Mouse (Mus musculus) heart, postnatal 4 days (tissue): ENCODE results near the gene Nexn. TPM values are rescaled to one million over a fixed set of nuclear protein-coding genes. Genes with fewer than 3 reads are reported as not detected.
"Not testable (repeated sequence)": the region's sequence is repeated elsewhere in the genome, so short reads cannot be mapped to it uniquely, and the experiment has no call there.

Experiments
- DNase-seq: peaks from one replicate; pipeline ENCODE4 v3.0.0; 2021
- total RNA-seq, 2 experiments: library from RNA; stranded (reverse); gene quantifications; 2 replicates each; pipeline ENCODE4 v1.2.3; 2021

The Nexn gene
- total RNA-seq, 2 experiments from 2014 or later: 281 to 301 TPM

DNA sequence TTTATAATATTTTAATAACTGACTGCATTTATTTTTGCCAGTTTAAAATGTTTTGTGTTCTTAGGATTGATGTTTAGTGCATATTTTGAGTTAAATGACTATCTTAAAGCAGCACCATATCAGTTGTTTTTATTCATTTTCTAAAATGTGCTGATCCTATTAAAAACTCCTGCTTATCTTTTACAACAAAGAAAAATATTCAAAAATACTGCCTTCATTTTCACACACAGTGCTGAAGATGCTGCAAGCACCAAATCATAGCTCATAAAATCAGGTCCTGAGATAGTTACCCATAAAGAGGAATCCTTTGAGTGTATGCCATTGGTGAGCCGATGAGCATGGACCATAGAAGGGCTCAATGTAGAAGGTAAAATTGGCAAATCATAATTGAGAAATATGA is 30.9 kb downstream of the Nexn start:
- DNase-seq: no peak

DNA sequence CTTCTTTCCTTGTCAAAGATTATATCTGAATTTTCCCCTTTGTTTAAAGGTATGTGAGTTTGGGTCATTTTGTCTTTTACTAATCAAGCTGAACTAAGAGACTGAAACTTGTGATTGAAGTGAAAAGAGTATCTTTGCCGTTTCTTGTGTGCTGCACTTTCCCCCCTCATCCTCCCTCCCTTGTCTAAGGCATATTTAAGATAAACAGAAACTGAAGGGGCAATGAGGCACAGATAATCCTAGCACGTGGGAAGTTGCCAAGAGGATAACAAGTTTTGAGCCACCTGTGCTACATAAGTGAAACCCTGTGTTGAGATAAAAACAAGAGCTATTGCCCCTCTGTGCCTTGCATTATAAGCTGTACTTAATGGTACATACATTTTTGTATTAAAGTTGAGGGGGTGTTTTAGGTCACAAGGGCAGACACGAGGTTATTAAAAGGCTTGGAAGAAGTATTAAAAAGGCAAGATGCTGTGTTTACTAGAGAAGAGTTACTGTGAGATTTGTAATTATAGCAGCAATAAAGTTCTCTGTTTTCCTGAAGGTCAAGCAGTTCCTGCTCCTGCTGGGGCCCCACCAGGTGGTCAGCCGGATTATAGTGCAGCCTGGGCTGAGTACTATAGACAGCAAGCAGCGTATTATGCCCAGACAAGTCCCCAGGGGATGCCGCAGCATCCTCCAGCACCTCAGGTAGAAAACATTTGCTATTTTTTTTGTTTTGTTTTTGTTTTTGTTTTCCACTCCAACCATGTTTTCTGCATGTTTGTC is 34.6 kb downstream of the Nexn start:
- no peak for DNase-seq

GRCm38 (mm10) chr3:152229271-152229670 is 36.9 kb downstream of the Nexn start:
- no peak for DNase-seq

- no peak for DNase-seq
These were observed 37.3 kb downstream of the Nexn start for GRCm38 (mm10) chr3:152228843-152229242.

DNA sequence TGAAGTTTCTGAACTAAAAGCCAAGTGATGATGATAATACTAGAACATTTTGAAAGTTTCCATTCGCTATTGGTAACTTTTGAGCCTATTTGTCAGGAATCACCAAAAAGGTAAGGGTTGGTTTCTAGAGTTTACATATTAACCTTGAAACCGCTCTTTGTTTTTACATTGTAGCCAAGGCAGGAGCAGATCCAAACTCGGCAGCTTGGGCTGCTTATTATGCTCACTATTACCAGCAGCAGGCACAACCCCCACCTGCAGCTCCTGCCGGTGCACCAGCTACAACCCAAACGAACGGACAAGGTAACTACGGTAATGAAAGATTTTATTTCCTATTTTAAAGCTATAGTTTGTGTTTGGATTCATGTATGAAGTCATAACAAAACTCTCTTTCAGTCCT is 40.2 kb downstream of the Nexn start:
- no peak for DNase-seq

GRCm38 (mm10) chr3:152224918-152225317 is 41.2 kb downstream of the Nexn start:
- DNase-seq: no peak

DNA sequence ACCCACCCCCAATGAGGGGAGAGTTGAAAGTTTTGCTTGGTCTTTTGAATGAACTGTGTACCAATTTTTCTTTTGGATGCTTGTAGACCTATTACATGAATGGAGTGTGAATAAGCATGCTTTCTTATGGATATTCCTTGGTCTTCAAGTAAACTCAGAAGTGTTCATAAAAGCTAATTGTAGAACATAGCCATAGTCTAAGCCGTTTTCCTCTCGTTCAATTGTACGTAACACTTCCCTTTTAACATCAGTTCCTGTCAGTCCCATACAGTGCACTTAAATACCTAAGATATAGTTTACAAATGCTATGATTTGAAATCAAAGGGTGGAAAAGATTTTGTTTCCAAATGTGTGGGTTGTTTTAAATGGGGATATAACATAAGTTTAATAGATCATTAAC is 52.7 kb downstream of the Nexn start:
- no peak for DNase-seq

DNA sequence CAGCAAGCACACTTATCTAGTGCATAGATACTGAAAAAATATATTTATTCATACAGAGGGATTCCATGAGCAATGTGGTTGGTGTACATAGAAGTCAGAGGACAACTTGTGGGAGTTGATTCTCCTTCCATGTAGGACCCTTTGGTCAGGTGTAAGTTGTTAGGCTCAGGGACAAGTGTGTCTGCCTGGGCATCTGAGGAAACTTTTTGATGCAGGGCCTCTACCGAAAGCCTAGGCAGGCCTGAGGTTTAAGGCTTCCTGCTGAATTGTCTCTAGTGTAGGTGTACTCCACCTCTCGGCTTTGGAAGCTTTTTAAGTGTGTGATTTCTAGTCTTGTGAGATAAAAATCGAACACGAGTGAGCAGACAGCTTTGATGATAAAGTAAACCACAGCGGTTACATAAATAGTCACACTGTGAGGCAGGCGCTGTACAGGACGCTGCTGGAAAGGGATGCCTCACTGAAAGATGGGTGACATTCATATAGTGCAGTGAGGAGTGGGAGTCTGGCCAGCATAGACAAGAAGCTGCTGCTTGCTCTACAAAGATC is 54.3 kb downstream of the Nexn start:
- no peak for DNase-seq

DNA sequence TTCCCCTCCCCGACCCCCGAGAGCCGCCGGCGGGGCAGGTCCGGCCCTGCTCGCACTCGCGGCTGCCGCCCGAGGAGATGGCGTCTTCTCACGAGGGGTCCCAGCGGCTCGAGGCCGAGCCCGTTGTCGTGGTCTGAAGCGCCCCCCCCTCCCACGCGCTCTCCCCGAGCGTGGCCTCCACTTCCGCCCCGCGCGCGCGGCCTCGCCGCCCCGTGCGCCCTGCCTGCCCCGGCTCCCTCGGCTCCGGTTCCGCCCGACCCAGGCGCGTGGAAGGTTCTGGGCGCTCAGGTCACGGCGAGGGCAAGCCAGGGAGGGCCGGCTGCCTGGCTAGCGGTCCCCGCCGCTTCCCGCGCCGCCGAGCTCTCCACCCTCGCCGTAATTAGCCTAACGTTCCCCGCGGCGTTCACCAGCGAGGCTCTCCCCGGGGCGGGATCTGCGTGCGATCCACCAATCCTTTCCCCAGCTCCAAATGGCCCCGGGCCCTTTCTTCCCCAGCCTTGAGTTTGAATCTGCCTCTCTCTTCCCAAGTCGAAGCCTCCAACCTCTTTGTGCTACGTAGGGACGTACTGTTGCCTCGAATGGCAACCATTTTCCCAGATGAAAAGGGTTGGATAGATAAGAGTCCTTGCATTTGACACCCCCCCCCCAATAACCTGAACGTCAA is 55.3 kb downstream of the Nexn start:
- peak; percentile 74 for DNase-seq

GRCm38 (mm10) chr3:152209967-152210634 is 56.0 kb downstream of the Nexn start, which contains the start of the genes Dnajb4 and Fubp1:
Gene Dnajb4, minus strand, starts transcription at chr3:152210302.
Gene Fubp1, plus strand, starts transcription at chr3:152210422.
- DNase-seq: peak; percentile 100

DNA sequence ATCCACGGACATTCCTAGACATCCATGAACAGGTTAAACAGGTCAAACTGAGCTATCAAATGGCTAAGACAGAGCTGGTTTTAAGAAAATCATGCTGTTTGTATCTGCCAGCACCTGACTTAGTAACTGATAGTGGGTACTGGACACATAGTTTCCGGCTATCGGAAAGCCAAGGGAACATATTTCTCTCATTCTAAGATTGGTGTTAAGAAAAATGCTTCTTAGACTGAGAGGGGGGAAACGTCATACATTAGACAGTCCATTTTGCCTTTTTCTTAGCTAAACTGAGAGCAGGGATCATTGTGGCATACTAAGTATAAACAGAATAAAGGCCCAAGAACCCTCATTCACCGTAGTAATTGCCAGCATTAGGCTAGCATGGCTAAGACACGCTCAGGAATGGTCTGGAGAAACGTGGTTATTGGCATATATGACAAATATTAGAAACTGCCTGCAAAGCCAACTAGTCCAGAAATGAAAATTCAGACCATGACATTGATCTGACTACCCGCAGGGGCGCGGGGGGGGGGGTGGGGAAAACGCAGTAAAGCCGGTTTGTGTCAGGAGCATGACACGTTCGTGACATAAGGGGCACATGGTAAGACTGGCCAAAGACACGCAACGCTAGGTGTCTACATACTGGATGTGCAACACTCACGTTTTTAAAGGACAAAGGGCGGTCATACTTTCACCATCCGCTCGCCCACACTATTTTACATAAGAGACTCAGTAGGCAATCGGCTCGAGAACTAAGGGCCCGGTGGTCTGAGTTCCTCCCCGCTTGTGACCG is 56.8 kb downstream of the Nexn start:
- no peak for DNase-seq

- no peak for DNase-seq
These were observed 57.9 kb downstream of the Nexn start for GRCm38 (mm10) chr3:152208096-152208885.

- no peak for DNase-seq
These were observed 59.0 kb downstream of the Nexn start for GRCm38 (mm10) chr3:152207156-152207555.

- DNase-seq: no peak
These were observed 61.6 kb downstream of the Nexn start for GRCm38 (mm10) chr3:152204577-152204976.

- no peak for DNase-seq
These were observed 62.2 kb downstream of the Nexn start for GRCm38 (mm10) chr3:152203996-152204395.

DNA sequence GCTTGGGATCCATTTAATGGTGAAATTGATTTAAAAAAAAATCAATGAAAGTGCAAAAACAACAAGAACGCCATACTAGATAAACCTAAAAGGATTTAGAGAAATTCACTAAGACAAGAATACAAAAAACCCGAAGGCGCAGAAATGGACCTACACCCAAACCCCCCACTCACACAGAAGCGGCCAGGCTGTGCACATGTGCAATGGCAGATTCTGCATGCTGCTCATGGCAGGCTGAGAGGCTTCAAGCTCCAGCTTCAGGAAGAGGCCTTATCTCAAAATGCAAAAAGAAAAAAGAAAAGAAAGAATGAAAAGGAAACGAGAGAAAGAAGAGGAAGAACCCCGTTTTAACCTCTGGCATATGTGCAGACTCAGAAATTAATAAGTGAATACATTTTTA is 62.7 kb downstream of the Nexn start:
- DNase-seq: no peak

- DNase-seq: no peak
These were observed 63.2 kb downstream of the Nexn start for GRCm38 (mm10) chr3:152202942-152203341.

DNA sequence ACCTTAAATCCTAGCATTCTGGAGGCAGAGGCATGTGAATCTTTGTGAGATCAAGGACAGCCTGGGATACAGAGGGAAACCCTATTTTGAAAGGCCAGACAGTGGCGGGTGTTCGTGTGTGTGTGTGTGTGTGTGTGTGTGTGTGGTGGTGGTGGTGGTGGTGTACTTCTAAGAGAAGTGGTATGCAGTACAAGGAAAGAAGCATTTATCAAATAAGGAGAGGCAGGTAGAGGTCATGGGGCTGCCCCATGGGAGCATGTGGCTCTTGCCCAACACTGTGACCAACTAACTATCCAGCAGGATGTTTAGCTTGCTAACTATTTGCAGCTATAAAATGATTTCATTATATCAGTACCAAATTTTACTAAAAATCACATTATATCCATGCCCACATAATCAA is 64.5 kb downstream of the Nexn start:
- DNase-seq: no peak

DNA sequence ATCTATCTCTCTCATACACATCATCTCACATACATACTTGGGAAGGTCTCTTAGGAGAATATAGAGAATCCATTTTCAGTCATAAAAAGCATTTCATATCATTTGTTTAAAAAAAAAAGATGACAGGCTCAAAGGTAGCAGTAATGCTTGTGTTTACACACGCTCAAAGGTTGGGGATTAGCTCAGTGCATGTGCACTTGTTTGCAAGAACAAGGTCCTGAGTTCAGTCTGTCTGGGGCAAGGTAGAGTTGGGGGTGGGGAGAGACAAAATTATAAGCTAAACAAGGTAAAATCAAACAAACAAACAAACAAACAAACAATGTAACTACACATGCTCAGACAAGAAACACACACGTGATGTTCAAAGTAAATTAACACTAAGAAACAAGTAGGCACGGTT is 65.0 kb downstream of the Nexn start:
- DNase-seq: no peak

DNA sequence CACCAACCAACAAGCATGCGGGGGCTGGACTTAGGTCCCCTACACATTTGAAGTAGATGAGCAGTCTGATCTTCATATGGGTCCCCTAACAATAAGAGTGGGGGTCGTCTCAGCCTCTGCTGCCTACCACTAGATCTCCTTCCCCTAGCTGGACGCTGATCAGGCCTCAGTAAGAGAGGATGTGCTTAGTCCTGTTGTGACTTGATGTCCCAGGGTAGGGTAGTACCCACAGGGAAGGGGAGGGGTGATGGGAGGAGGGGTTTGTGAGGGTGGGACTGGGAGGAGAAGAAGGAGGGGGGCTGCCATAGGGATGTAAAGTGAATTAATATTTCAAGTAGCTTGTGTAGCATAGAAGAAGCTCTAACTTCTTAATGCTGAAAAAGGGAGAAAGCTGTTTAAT is 67.0 kb downstream of the Nexn start:
- DNase-seq: no peak

GRCm38 (mm10) chr3:152197246-152197645 is 68.9 kb downstream of the Nexn start:
- DNase-seq: not testable (repeated sequence)
